Mouse (Mus musculus): ENCODE data around the gene Tnxb.

Tnxb gene

GRCm38 (mm10) chr17:34670235-34670634 lies at the start of gene Tnxb:
Gene Tnxb, plus strand, starts transcription at chr17:34670535.
- in situ Hi-C loops (cut with MboI, MseI): no loop called here

- in situ Hi-C loops (cut with MboI, MseI): no loop called here
Measured at GRCm38 (mm10) chr17:34621006-34621405, 49.3 kb upstream of the Tnxb start.

GRCm38 (mm10) chr17:34623161-34623560 lies 47.2 kb upstream of the Tnxb start:
- in situ Hi-C loops (cut with MboI, MseI): no loop called here

GRCm38 (mm10) chr17:34624981-34625380 lies 45.4 kb upstream of the Tnxb start:
- in situ Hi-C loops (cut with MboI, MseI): loop anchor here (25.0 kb wide), 1 partner anchor 487 kb away; the partner anchor contains the start of genes Csnk2b, Gpank1, Ly6g5b and Ly6g5c

GRCm38 (mm10) chr17:34626062-34626772 lies 44.1 kb upstream of the Tnxb start:
- in situ Hi-C loops (cut with MboI, MseI): loop anchor here (25.0 kb wide), 1 partner anchor 486 kb away; the partner anchor contains the start of genes Csnk2b, Gpank1, Ly6g5b and Ly6g5c

- in situ Hi-C loops (cut with MboI, MseI): loop anchor here (25.0 kb wide), 1 partner anchor 486 kb away; the partner anchor contains the start of genes Csnk2b, Gpank1, Ly6g5b and Ly6g5c
Measured at GRCm38 (mm10) chr17:34626773-34627092, 43.6 kb upstream of the Tnxb start.

GRCm38 (mm10) chr17:34627093-34627942 lies 43.0 kb upstream of the Tnxb start:
- in situ Hi-C loops (cut with MboI, MseI): loop anchor here (25.0 kb wide), 1 partner anchor 485 kb away; the partner anchor contains the start of genes Csnk2b, Gpank1, Ly6g5b and Ly6g5c

GRCm38 (mm10) chr17:34627943-34628643 lies 42.2 kb upstream of the Tnxb start, which contains the start of gene Ppt2:
Gene Ppt2, minus strand, starts transcription at chr17:34628510.
- in situ Hi-C loops (cut with MboI, MseI): loop anchor here (25.0 kb wide), 1 partner anchor 484 kb away; the partner anchor contains the start of genes Csnk2b, Gpank1, Ly6g5b and Ly6g5c

- in situ Hi-C loops (cut with MboI, MseI): loop anchor here (25.0 kb wide), 1 partner anchor 484 kb away; the partner anchor contains the start of genes Csnk2b, Gpank1, Ly6g5b and Ly6g5c
Measured at GRCm38 (mm10) chr17:34628644-34628967, 41.7 kb upstream of the Tnxb start.

GRCm38 (mm10) chr17:34629221-34629751 lies 41.0 kb upstream of the Tnxb start, which contains the start of gene Prrt1:
Gene Prrt1, plus strand, starts transcription at chr17:34629533.
- in situ Hi-C loops (cut with MboI, MseI): loop anchor here (25.0 kb wide), 1 partner anchor 483 kb away; the partner anchor contains the start of genes Csnk2b, Gpank1, Ly6g5b and Ly6g5c

GRCm38 (mm10) chr17:34629796-34630603 lies 40.3 kb upstream of the Tnxb start:
- in situ Hi-C loops (cut with MboI, MseI): loop anchor here (10.0 to 25.0 kb wide), 2 partner anchors 305 to 482 kb away; partner anchors contain the start of genes Csnk2b, Gpank1, Ly6g5b and Ly6g5c

- in situ Hi-C loops (cut with MboI, MseI): loop anchor here (10.0 to 25.0 kb wide), 2 partner anchors 304 to 481 kb away; partner anchors contain the start of genes Csnk2b, Gpank1, Ly6g5b and Ly6g5c
Measured at GRCm38 (mm10) chr17:34630761-34631301, 39.5 kb upstream of the Tnxb start.

GRCm38 (mm10) chr17:34631647-34632046 lies 38.7 kb upstream of the Tnxb start:
- in situ Hi-C loops (cut with MboI, MseI): loop anchor here (10.0 to 25.0 kb wide), 2 partner anchors 303 to 481 kb away; partner anchors contain the start of genes Csnk2b, Gpank1, Ly6g5b and Ly6g5c

GRCm38 (mm10) chr17:34632261-34632691 lies 38.1 kb upstream of the Tnxb start:
- in situ Hi-C loops (cut with MboI, MseI): loop anchor here (10.0 to 25.0 kb wide), 2 partner anchors 303 to 480 kb away; partner anchors contain the start of genes Csnk2b, Gpank1, Ly6g5b and Ly6g5c

GRCm38 (mm10) chr17:34635671-34636070 lies 34.7 kb upstream of the Tnxb start:
- in situ Hi-C loops (cut with MboI, MseI): loop anchor here (10.0 to 25.0 kb wide), 2 partner anchors 299 to 477 kb away; partner anchors contain the start of genes Csnk2b, Gpank1, Ly6g5b and Ly6g5c

GRCm38 (mm10) chr17:34637459-34637858 lies 32.9 kb upstream of the Tnxb start:
- in situ Hi-C loops (cut with MboI, MseI): loop anchor here (10.0 to 25.0 kb wide), 2 partner anchors 297 to 475 kb away; partner anchors contain the start of genes Csnk2b, Gpank1, Ly6g5b and Ly6g5c

GRCm38 (mm10) chr17:34639461-34640255 lies 30.7 kb upstream of the Tnxb start:
- in situ Hi-C loops (cut with MboI, MseI): loop anchor here (10.0 to 25.0 kb wide), 2 partner anchors 295 to 473 kb away; partner anchors contain the start of genes Csnk2b, Gpank1, Ly6g5b and Ly6g5c

Measured in T-helper 1 cell (primary cell).